Mouse (Mus musculus): ENCODE results near the gene AI661453. TPM values are rescaled to one million over a fixed set of nuclear protein-coding genes. Genes with fewer than 3 reads are reported as not detected.
"Not testable (repeated sequence)": the region's sequence is repeated elsewhere in the genome, so short reads cannot be mapped to it uniquely, and the experiment has no call there.

Gene AI661453
- polyA plus RNA-seq, 1 experiment from 2014 or later = 5.2 TPM

- H3K9ac ChIP-seq = no peak overlapping the region
- 79% methylated on average over 3 of the region's 3 CpGs for WGBS
- H3K9me3 ChIP-seq (replicated peaks) = no peaks in the 10 kb centered on the region
- no peak overlapping the region for H3K4me3 ChIP-seq (replicated peaks)
- no peaks in the 10 kb centered on the region for H3K27me3 ChIP-seq
- H3K36me3 ChIP-seq = no peaks in the 10 kb centered on the region
- H3K4me2 ChIP-seq (replicated peaks) = no peak overlapping the region
- H3K27ac ChIP-seq (replicated peaks) = no peak overlapping the region
- H3K4me1 ChIP-seq = no peaks in the 10 kb centered on the region
- ATAC-seq (ENCODE audit: insufficient number of reproducible peaks, low FRiP score, low TSS enrichment, low read depth) = no peak
Observed at GRCm38 (mm10) chr17:47421566-47421965, 14.8 kb upstream of the AI661453 start.

- WGBS = 87% methylated on average over 1 of the region's 1 CpGs
- H3K27ac ChIP-seq (replicated peaks); H3K4me2 ChIP-seq (replicated peaks); H3K9ac ChIP-seq; H3K9me3 ChIP-seq (replicated peaks); ATAC-seq (ENCODE audit: insufficient number of reproducible peaks, low FRiP score, low TSS enrichment, low read depth); H3K27me3 ChIP-seq; H3K4me1 ChIP-seq; H3K36me3 ChIP-seq; H3K4me3 ChIP-seq (replicated peaks): not testable (repeated sequence)
Observed at GRCm38 (mm10) chr17:47422616-47423015, 13.8 kb upstream of the AI661453 start.

GRCm38 (mm10) chr17:47424186-47424585 is 12.2 kb upstream of the AI661453 start:
- no peak overlapping the region for H3K4me2 ChIP-seq (replicated peaks)
- H3K36me3 ChIP-seq = no peaks in the 10 kb centered on the region
- no peak overlapping the region for H3K27ac ChIP-seq (replicated peaks)
- peaks cover 5% of the 10 kb centered on the region; the same call in 1 of the 2 replicates for H3K4me1 ChIP-seq
- H3K27me3 ChIP-seq = no peaks in the 10 kb centered on the region
- WGBS = 79% methylated on average over 6 of the region's 6 CpGs
- H3K9ac ChIP-seq = no peak overlapping the region
- H3K9me3 ChIP-seq (replicated peaks) = no peaks in the 10 kb centered on the region
- H3K4me3 ChIP-seq (replicated peaks) = no peak overlapping the region
- no peak for ATAC-seq (ENCODE audit: insufficient number of reproducible peaks, low FRiP score, low TSS enrichment, low read depth)

GRCm38 (mm10) chr17:47427316-47427715 is 9.1 kb upstream of the AI661453 start:
- Histone ChIP-seq H3K27ac (replicated peaks) (no peak overlapping the region), H3K4me3 (replicated peaks) (no peak overlapping the region), H3K27me3 (no peaks in the 10 kb centered on the region), H3K4me2 (replicated peaks) (no peak overlapping the region), H3K9ac (no peak overlapping the region), H3K9me3 (replicated peaks) (no peaks in the 10 kb centered on the region), H3K36me3 (no peaks in the 10 kb centered on the region), H3K4me1 (peaks cover 5% of the 10 kb centered on the region; the same call in 1 of the 2 replicates)
- 75% methylated on average over 6 of the region's 6 CpGs for WGBS
- ATAC-seq (ENCODE audit: insufficient number of reproducible peaks, low FRiP score, low TSS enrichment, low read depth) = no peak

GRCm38 (mm10) chr17:47428831-47429304 is 7.5 kb upstream of the AI661453 start:
- Histone ChIP-seq H3K4me1 (peaks cover 5% of the 10 kb centered on the region; the same call in 1 of the 2 replicates), H3K36me3 (no peaks in the 10 kb centered on the region), H3K27me3 (no peaks in the 10 kb centered on the region), H3K9ac (no peak overlapping the region), H3K9me3 (replicated peaks) (no peaks in the 10 kb centered on the region), H3K4me2 (replicated peaks) (no peak overlapping the region), H3K27ac (replicated peaks) (no peak overlapping the region), H3K4me3 (replicated peaks) (no peak overlapping the region)
- WGBS = 16% methylated on average over 8 of the region's 8 CpGs
- ATAC-seq (ENCODE audit: insufficient number of reproducible peaks, low FRiP score, low TSS enrichment, low read depth) = no peak

GRCm38 (mm10) chr17:47430815-47431214 is 5.6 kb upstream of the AI661453 start:
- Histone ChIP-seq H3K27me3 (no peaks in the 10 kb centered on the region), H3K4me3 (replicated peaks) (no peak overlapping the region), H3K4me1 (peaks cover 5% of the 10 kb centered on the region; the same call in 1 of the 2 replicates), H3K9ac (no peak overlapping the region), H3K4me2 (replicated peaks) (no peak overlapping the region), H3K27ac (replicated peaks) (no peak overlapping the region), H3K9me3 (replicated peaks) (no peaks in the 10 kb centered on the region), H3K36me3 (no peaks in the 10 kb centered on the region)
- 64% methylated on average over 5 of the region's 5 CpGs for WGBS
- ATAC-seq (ENCODE audit: insufficient number of reproducible peaks, low FRiP score, low TSS enrichment, low read depth) = no peak

GRCm38 (mm10) chr17:47436907-47437547 is 612 bp downstream of the AI661453 start, which contains the start of gene 1700001C19Rik:
Gene 1700001C19Rik (minus strand): TSS chr17:47437376.
- WGBS = 3% methylated on average over 25 of the region's 25 CpGs
- ATAC-seq (ENCODE audit: insufficient number of reproducible peaks, low FRiP score, low TSS enrichment, low read depth) = no peak; the same call in 1 of the 2 replicates

GRCm38 (mm10) chr17:47438611-47439010 is 2.2 kb downstream of the AI661453 start:
- Histone ChIP-seq H3K9me3 (replicated peaks) (no peaks in the 10 kb centered on the region), H3K27ac (replicated peaks) (no peak overlapping the region), H3K4me2 (replicated peaks) (peak overlapping the region; percentile 85), H3K4me3 (replicated peaks) (peak overlapping the region; percentile 47), H3K27me3 (peaks cover 20% of the 10 kb centered on the region), H3K9ac (no peak overlapping the region), H3K4me1 (peaks cover 33% of the 10 kb centered on the region), H3K36me3 (no peaks in the 10 kb centered on the region)
- no peak for ATAC-seq (ENCODE audit: insufficient number of reproducible peaks, low FRiP score, low TSS enrichment, low read depth)
- whole genome bisulfite sequencing = 59% methylated on average over 6 of the region's 6 CpGs

More at GRCm38 (mm10) chr17:47436907-47437547, 612 bp downstream of the AI661453 start, which contains the start of gene 1700001C19Rik:
- Histone ChIP-seq H3K9me3 (replicated peaks) (no peaks in the 10 kb centered on the region), H3K36me3 (no peaks in the 10 kb centered on the region), H3K4me2 (replicated peaks) (peak within 1 kb of the TSS; percentile 85), H3K27me3 (peaks cover 20% of the 10 kb centered on the region), H3K27ac (replicated peaks) (peak within 1 kb of the TSS; percentile 81), H3K9ac (0 out of 2 replicates have a peak within 1 kb of the TSS, but pooled peaks have one; percentile 4), H3K4me1 (peaks cover 33% of the 10 kb centered on the region), H3K4me3 (replicated peaks) (peak within 1 kb of the TSS; percentile 47)

GRCm38 (mm10) chr17:47439396-47440028 is 3.1 kb downstream of the AI661453 start:
- ATAC-seq (ENCODE audit: insufficient number of reproducible peaks, low FRiP score, low TSS enrichment, low read depth) = no peak
- Histone ChIP-seq H3K27ac (replicated peaks) (no peak overlapping the region), H3K27me3 (peaks cover 20% of the 10 kb centered on the region), H3K4me2 (replicated peaks) (no peak overlapping the region), H3K4me3 (replicated peaks) (0 out of 2 replicates have a peak overlapping the region, but pooled peaks have one; percentile 47), H3K36me3 (no peaks in the 10 kb centered on the region), H3K9me3 (replicated peaks) (no peaks in the 10 kb centered on the region), H3K9ac (no peak overlapping the region), H3K4me1 (peaks cover 33% of the 10 kb centered on the region)
- 41% methylated on average over 9 of the region's 9 CpGs for WGBS

GRCm38 (mm10) chr17:47440359-47440890 is 4.0 kb downstream of the AI661453 start:
- Histone ChIP-seq H3K27ac (replicated peaks) (no peak overlapping the region), H3K27me3 (peaks cover 20% of the 10 kb centered on the region), H3K4me3 (replicated peaks) (no peak overlapping the region), H3K9me3 (replicated peaks) (no peaks in the 10 kb centered on the region), H3K9ac (no peak overlapping the region), H3K4me1 (peaks cover 33% of the 10 kb centered on the region), H3K4me2 (replicated peaks) (no peak overlapping the region), H3K36me3 (no peaks in the 10 kb centered on the region)
- no peak for ATAC-seq (ENCODE audit: insufficient number of reproducible peaks, low FRiP score, low TSS enrichment, low read depth)
- 12% methylated on average over 9 of the region's 9 CpGs for WGBS

- Histone ChIP-seq H3K27me3 (peaks cover 17% of the 10 kb centered on the region), H3K4me2 (replicated peaks) (no peak overlapping the region), H3K9ac (no peak overlapping the region), H3K4me1 (peaks cover 28% of the 10 kb centered on the region), H3K4me3 (replicated peaks) (no peak overlapping the region), H3K9me3 (replicated peaks) (no peaks in the 10 kb centered on the region), H3K27ac (replicated peaks) (no peak overlapping the region), H3K36me3 (no peaks in the 10 kb centered on the region)
- ATAC-seq (ENCODE audit: insufficient number of reproducible peaks, low FRiP score, low TSS enrichment, low read depth) = no peak
- 53% methylated on average over 19 of the region's 19 CpGs for WGBS
Observed at GRCm38 (mm10) chr17:47441296-47442051, 5.1 kb downstream of the AI661453 start.

Data from embryonic facial prominence, embryonic 15.5 days (tissue).